Mouse (Mus musculus) hindbrain, embryonic 11.5 days (tissue): ENCODE results near the gene Jag1. TPM values are rescaled to one million over a fixed set of nuclear protein-coding genes. Genes with fewer than 3 reads are reported as not detected.
A peak's percentile ranks its signal among the peaks of the same experiment; 100 is the strongest.

Experiments used
- ATAC-seq: fragments of 200-750 bp; cut with Nextera tagmentation; 2 replicates; pipeline ENCODE4 v1.8.0; 2017; ENCODE audit warnings: mild to moderate bottlenecking, moderate TSS enrichment, moderate library complexity; ENCODE audit not compliant: low FRiP score
- DNase-seq: peaks from one replicate; pipeline ENCODE4 v3.0.0-alpha.2; 2015; ENCODE audit warnings: low spot score
- H3K27ac ChIP-seq: fragments of 300-500 bp; sonication (generic); 2 replicates; pipeline ENCODE4 v1.5.1; 2014; ENCODE audit warnings: mild to moderate bottlenecking, low read depth, low read length
- H3K27me3 ChIP-seq: fragments of 300-500 bp; sonication (generic); 2 replicates; pipeline ENCODE4 v1.6.1; 2014; ENCODE audit warnings: mild to moderate bottlenecking, low read length, moderate library complexity, mixed read lengths; ENCODE audit not compliant: control insufficient read depth, insufficient read depth
- H3K36me3 ChIP-seq: fragments of 300-500 bp; sonication (generic); 2 replicates; pipeline ENCODE4 v1.6.1; 2014; ENCODE audit warnings: mild to moderate bottlenecking, low read length, moderate library complexity, mixed read lengths; ENCODE audit not compliant: control insufficient read depth, insufficient read depth
- H3K4me1 ChIP-seq: fragments of 300-500 bp; sonication (generic); replicated peaks from 2 replicates; pipeline ENCODE4 v1.6.1; 2014; ENCODE audit warnings: low read length, mixed read lengths; ENCODE audit not compliant: control insufficient read depth, insufficient read depth
- H3K4me2 ChIP-seq: fragments of 300-500 bp; sonication (generic); replicated peaks from 2 replicates; pipeline ENCODE4 v1.6.1; 2014; ENCODE audit warnings: mild to moderate bottlenecking, low read depth, low read length
- H3K4me3 ChIP-seq: fragments of 300-500 bp; sonication (generic); 2 replicates; pipeline ENCODE4 v1.5.1; 2014; ENCODE audit warnings: low read depth, low read length
- H3K9ac ChIP-seq: fragments of 300-500 bp; sonication (generic); 2 replicates; pipeline ENCODE4 v1.6.1; 2014; ENCODE audit warnings: low read depth, low read length
- H3K9me3 ChIP-seq: fragments of 300-500 bp; sonication (generic); 2 replicates; pipeline ENCODE4 v1.6.1; 2016; ENCODE audit warnings: low read length; ENCODE audit not compliant: control insufficient read depth
- WGBS: fragments of 180-500 bp; shearing (Covaris S2); extraction: QIAGEN DNeasy Blood & Tissue Kit; methylation state at CpG from one replicate; pipeline ENCODE4 v1.1.7; 2014; 5-methylcytosine and 5-hydroxymethylcytosine counted together
- polyA plus RNA-seq: library from polyadenylated mRNA; unstranded; fragments of >200 nt; fragmentation: Nextera tagmentation; extraction: Ambion mirVana; gene quantifications from 2 replicates; pipeline ENCODE4 v1.2.1, GENCODE M21; 2014

Gene Jag1
- polyA plus RNA-seq, 1 experiment from 2014 or later, result 22.1 TPM

GRCm38 (mm10) chr2:137093298-137093630, 23.2 kb downstream of the Jag1 start:
- Histone ChIP-seq H3K36me3 (0 out of 2 replicates have a peak, but pooled peaks cover 5% of the 10 kb centered on the region), H3K27ac (peak overlapping the region; percentile 58; the same call in 1 of the 2 replicates), H3K4me3 (no peak overlapping the region), H3K27me3 (no peaks in the 10 kb centered on the region), H3K9ac (no peak overlapping the region), H3K4me1 (peaks cover 15% of the 10 kb centered on the region), H3K9me3 (no peaks in the 10 kb centered on the region), H3K4me2 (no peak overlapping the region)
- WGBS, result 57% methylated on average over 7 of the region's 7 CpGs
- DNase-seq (no peak), ATAC-seq (no peak)

DNA sequence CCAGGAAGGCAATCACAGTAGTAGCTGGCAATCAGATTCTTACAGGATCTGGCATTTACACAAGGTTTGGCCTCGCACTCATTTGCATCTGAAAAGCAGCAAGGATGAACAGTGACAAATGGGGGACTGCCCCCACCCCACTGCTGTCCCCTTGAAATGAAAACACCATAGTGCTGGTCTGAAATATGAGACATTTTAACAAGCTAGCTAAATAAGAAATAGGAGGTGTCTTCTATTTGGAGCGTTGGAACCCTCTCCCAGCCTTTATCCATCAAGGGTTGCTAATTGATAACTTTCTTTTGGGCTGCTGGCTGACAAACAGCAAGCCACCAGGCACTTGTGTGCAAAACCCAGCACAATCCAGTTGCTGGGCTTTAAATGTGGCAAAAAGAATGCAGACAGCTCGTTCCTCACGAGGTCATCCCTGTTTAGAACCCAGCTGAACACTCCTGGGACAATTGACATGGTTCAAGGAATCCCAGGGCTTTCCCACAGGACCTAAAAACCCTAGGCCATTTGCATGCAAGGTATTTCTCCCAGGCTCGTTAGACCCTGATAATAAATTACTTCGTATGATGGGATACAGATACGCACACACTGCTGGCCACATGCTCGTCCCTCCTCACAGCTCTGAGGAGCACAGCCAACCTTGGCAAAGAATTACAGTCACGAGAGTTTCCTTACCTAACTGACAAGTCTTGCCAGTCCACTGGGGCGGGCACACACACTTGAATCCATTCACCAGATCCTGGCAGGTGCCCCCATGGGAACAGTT, 23.7 kb downstream of the Jag1 start:
- 22% methylated on average over 10 of the region's 10 CpGs for WGBS

DNA sequence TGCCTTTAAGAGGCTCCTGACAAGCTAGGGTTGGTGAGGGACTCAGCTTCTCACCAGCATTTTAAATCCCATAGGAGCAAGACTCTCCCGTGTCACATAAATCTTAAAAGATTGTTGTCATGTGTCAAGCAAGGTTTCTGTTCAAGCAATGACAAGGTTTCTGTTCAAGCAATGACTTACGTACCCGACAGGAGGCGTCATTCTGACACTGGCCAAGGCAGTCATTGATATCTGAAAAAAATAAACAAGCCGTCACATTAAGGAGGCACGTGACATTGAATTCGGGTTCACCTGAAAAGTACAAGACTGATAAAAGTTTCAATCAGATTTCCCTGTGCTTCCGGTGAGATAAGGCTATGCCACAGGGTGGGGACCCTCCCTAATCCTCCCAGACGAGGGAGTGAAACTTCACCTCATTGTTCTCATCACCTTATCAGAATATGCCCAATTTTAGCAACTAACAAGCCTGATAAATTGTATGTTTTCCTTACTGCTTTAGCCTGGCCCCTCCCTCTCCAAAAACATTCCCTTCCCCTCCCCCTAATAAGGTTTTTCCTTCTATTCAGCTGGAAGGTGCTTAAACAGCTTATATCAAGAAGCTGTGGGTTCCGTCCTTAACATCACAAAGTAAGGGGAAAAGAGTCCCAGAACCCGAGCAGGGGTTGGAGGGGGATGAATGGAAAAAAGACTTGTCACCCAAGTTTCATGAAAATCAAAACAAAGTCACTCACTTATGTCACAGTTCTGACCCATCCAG, 24.5 kb downstream of the Jag1 start:
- DNase-seq (no peak), ATAC-seq (peak; percentile 0; the same call in 1 of the 2 replicates)
- H3K27ac ChIP-seq, result no peak overlapping the region
- H3K36me3 ChIP-seq, result 0 out of 2 replicates have a peak, but pooled peaks cover 5% of the 10 kb centered on the region
- H3K4me2 ChIP-seq, result no peak overlapping the region
- H3K4me1 ChIP-seq, result peaks cover 12% of the 10 kb centered on the region
- no peak overlapping the region for H3K9ac ChIP-seq
- H3K4me3 ChIP-seq, result no peak overlapping the region
- no peaks in the 10 kb centered on the region for H3K27me3 ChIP-seq
- no peaks in the 10 kb centered on the region for H3K9me3 ChIP-seq
- 65% methylated on average over 11 of the region's 11 CpGs for WGBS

More for the DNA sequence above, 23.7 kb downstream of the Jag1 start:
- 0 out of 2 replicates have a peak, but pooled peaks cover 5% of the 10 kb centered on the region for H3K36me3 ChIP-seq
- peak; percentile 65 for ATAC-seq
- DNase-seq, result no peak
- H3K4me2 ChIP-seq, result no peak overlapping the region
- H3K9me3 ChIP-seq, result no peaks in the 10 kb centered on the region
- peaks cover 12% of the 10 kb centered on the region for H3K4me1 ChIP-seq
- H3K9ac ChIP-seq, result no peak overlapping the region
- H3K27me3 ChIP-seq, result no peaks in the 10 kb centered on the region
- H3K4me3 ChIP-seq, result no peak overlapping the region
- H3K27ac ChIP-seq, result peak overlapping the region; percentile 58

GRCm38 (mm10) chr2:137087705-137088104, 28.7 kb downstream of the Jag1 start:
- H3K27ac ChIP-seq, result no peak overlapping the region
- H3K36me3 ChIP-seq, result 0 out of 2 replicates have a peak, but pooled peaks cover 12% of the 10 kb centered on the region
- H3K27me3 ChIP-seq, result no peaks in the 10 kb centered on the region
- no peak overlapping the region for H3K4me3 ChIP-seq
- H3K4me1 ChIP-seq, result peaks cover 9% of the 10 kb centered on the region
- H3K9ac ChIP-seq, result no peak overlapping the region
- ATAC-seq (no peak), DNase-seq (peak; percentile 19)
- H3K9me3 ChIP-seq, result no peaks in the 10 kb centered on the region
- whole genome bisulfite sequencing, result 61% methylated on average over 6 of the region's 6 CpGs
- no peak overlapping the region for H3K4me2 ChIP-seq

DNA sequence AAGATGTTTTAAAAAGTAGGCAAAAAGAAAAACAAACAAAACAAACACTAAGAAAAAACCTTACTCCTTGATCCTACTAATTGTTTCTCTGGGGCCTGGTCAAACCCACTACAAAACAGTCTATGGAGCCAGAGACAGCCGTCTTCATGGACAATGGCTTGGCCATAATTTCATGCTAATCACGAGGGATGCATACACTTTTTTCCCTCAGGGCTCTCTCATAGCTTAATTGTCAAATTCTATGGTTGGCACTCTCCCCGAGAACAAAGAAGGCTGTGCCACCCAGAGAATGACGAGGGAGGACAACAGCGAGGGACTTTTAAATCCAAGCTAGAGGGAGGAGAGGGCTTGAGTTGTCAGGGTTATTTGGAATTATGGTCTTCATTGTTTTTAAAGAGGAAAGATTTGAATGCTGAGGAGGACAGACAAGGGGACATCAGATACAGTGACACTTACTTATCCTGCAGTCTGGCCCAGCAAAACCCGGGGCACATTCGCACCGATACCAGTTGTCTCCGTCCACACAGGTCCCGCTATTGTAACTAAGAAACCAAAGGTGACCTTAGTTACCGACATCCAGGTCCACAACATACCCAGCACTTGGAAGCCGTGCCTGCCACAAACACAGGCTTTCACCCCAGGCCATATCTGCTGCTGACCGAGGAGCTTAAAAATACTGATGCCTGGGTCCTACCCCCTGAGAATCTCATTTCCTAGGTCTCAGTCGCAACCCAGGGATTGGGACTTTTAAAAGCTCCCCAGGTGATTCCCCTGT, 29.6 kb downstream of the Jag1 start:
- Histone ChIP-seq H3K4me1 (peaks cover 8% of the 10 kb centered on the region; the same call in 1 of the 2 replicates), H3K36me3 (0 out of 2 replicates have a peak, but pooled peaks cover 12% of the 10 kb centered on the region), H3K27me3 (no peaks in the 10 kb centered on the region), H3K4me3 (no peak overlapping the region), H3K27ac (0 out of 2 replicates have a peak overlapping the region, but pooled peaks have one; percentile 51), H3K9ac (no peak overlapping the region), H3K4me2 (no peak overlapping the region), H3K9me3 (no peaks in the 10 kb centered on the region)
- peak; percentile 51 for ATAC-seq
- WGBS, result 61% methylated on average over 14 of the region's 14 CpGs
- DNase-seq, result peak; percentile 28

DNA sequence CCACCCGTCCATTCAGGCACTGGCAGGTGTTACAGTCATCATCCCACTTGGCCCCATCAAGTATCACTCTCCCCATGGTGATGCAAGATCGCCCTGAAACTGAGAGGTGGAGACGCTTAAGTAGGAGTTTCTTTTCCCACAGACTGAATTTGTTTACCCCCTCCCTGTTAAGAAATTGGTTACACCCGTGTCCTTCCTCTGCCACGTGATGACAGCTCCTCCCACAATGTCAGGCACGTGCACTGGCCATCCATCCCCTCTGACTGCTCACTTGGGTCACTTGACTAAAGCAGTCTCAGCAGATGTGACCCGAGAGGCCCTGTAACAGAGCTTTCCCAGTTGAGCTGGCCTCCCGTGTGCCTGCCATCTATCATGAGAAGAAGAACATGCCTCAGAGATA, 31.2 kb downstream of the Jag1 start:
- Histone ChIP-seq H3K4me3 (no peak overlapping the region), H3K27me3 (no peaks in the 10 kb centered on the region), H3K36me3 (0 out of 2 replicates have a peak, but pooled peaks cover 12% of the 10 kb centered on the region), H3K27ac (no peak overlapping the region), H3K9ac (no peak overlapping the region), H3K4me1 (peaks cover 5% of the 10 kb centered on the region; the same call in 1 of the 2 replicates), H3K9me3 (no peaks in the 10 kb centered on the region), H3K4me2 (no peak overlapping the region)
- DNase-seq (no peak), ATAC-seq (no peak)
- WGBS, result 67% methylated on average over 8 of the region's 8 CpGs

DNA sequence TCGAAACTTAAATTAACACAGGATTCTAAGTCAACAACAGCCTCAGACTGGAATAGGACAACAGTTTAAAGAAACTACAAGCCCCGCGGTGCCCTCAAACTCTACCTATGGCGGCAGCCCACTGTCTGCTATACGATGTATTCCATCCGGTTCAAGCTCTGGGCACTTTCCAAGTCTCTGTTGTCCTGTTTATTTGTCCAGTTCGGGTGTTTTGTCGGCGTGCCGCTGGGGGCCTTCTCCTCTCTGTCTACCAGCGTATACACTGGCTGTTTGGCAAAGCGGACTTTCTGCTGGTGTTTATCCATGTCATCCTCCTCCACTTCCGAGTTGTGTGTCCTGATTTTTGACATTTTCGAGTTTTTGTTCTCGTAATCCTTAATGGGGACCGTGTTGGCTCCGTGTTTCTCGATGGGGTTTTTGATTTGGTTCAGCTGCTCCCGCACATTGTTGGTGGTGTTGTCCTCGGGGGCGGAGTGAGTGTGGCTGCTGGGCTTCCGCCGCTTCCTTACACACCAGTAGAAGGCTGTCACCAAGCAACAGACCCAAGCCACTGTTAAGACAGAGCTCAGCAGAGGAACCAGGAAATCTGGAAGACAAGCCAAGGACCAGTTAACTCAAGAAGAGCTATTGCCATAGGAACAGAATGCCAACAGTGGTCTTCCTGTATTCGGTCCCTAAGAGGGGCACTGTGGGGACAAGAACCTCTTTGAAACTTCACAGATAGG, 33.4 kb downstream of the Jag1 start:
- no peak for ATAC-seq
- no peak overlapping the region for H3K4me3 ChIP-seq
- H3K9me3 ChIP-seq, result no peaks in the 10 kb centered on the region
- 91% methylated on average over 24 of the region's 24 CpGs for WGBS
- no peak overlapping the region for H3K27ac ChIP-seq
- no peaks in the 10 kb centered on the region for H3K27me3 ChIP-seq
- H3K9ac ChIP-seq, result no peak overlapping the region
- H3K36me3 ChIP-seq, result 0 out of 2 replicates have a peak, but pooled peaks cover 8% of the 10 kb centered on the region
- no peak for DNase-seq
- H3K4me2 ChIP-seq, result no peak overlapping the region
- H3K4me1 ChIP-seq, result peaks cover 5% of the 10 kb centered on the region; the same call in 1 of the 2 replicates

DNA sequence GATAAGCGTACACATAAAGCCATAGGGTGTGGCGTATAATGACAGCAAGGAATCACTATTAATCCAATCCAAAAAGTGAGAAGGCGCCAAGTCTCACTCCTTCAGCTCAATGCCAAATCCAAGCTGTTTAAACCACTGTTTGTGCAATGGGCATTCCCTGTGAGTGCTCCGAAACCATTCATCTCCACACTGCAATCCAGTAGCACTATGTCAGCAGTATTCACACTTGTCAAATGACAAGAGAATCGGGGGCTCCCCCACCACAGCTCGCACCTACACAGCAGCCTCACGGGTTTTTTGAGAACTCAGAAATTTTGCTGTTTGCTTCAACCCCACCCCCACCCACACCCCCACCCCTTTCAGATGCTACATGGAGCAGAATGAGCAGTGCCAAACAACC, 35.4 kb downstream of the Jag1 start:
- Histone ChIP-seq H3K27ac (no peak overlapping the region), H3K4me1 (no peaks in the 10 kb centered on the region; the same call in 1 of the 2 replicates), H3K4me3 (no peak overlapping the region), H3K9ac (no peak overlapping the region), H3K4me2 (no peak overlapping the region), H3K36me3 (0 out of 2 replicates have a peak, but pooled peaks cover 8% of the 10 kb centered on the region), H3K9me3 (no peaks in the 10 kb centered on the region), H3K27me3 (no peaks in the 10 kb centered on the region; the same call in 1 of the 2 replicates)
- 86% methylated on average over 7 of the region's 7 CpGs for WGBS
- no peak for DNase-seq
- no peak for ATAC-seq
